Mouse (Mus musculus): ENCODE data around the gene Nmt1. TPM values are rescaled to one million over a fixed set of nuclear protein-coding genes. Genes with fewer than 3 reads are reported as not detected.

Nmt1 gene
- polyA plus RNA-seq, 1 experiment from 2014 or later = 46.9 TPM

Small RNA genes within 50 kb of the gene (microRNA-seq; reads per million reads assigned to microRNA genes)
- gene Mir6931 = not detected

Other genes starting within 250 kb of the Nmt1 start
- gene Gjc1, start 208.5 kb upstream of the Nmt1 start, polyA plus RNA-seq (2016; fragmentation: Nextera tagmentation; extraction: Ambion mirVana) = 69.9 and 72.1 TPM in 2 replicates
- gene Higd1b, start 192.3 kb upstream of the Nmt1 start, polyA plus RNA-seq (2016; fragmentation: Nextera tagmentation; extraction: Ambion mirVana) = not detected in 2 replicates
- 145 and 146 TPM in 2 replicates for gene Eftud2, start 147.2 kb upstream of the Nmt1 start, polyA plus RNA-seq (2016; fragmentation: Nextera tagmentation; extraction: Ambion mirVana)
- 0.42 and 0.71 TPM in 2 replicates for gene Ccdc103, start 147.0 kb upstream of the Nmt1 start, polyA plus RNA-seq (2016; fragmentation: Nextera tagmentation; extraction: Ambion mirVana)
- not detected in 2 replicates for gene Fam187a, start 143.0 kb upstream of the Nmt1 start, polyA plus RNA-seq (2016; fragmentation: Nextera tagmentation; extraction: Ambion mirVana)
- 0.12 and 0.17 TPM in 2 replicates for gene Gfap, start 127.3 kb upstream of the Nmt1 start, polyA plus RNA-seq (2016; fragmentation: Nextera tagmentation; extraction: Ambion mirVana)
- gene Kif18b, start 103.1 kb upstream of the Nmt1 start, polyA plus RNA-seq (2016; fragmentation: Nextera tagmentation; extraction: Ambion mirVana) = 6.4 and 8.6 TPM in 2 replicates
- 0.87 and 1.4 TPM in 2 replicates for gene C1ql1, start 81.5 kb upstream of the Nmt1 start, polyA plus RNA-seq (2016; fragmentation: Nextera tagmentation; extraction: Ambion mirVana)
- 94.1 and 95.2 TPM in 2 replicates for gene Dcakd, start 143 bp downstream of the Nmt1 start, polyA plus RNA-seq (2016; fragmentation: Nextera tagmentation; extraction: Ambion mirVana)
- gene Plcd3, start 73.5 kb downstream of the Nmt1 start, polyA plus RNA-seq (2016; fragmentation: Nextera tagmentation; extraction: Ambion mirVana) = 5.8 and 6.6 TPM in 2 replicates
- 13.5 and 13.8 TPM in 2 replicates for gene Acbd4, start 73.5 kb downstream of the Nmt1 start, polyA plus RNA-seq (2016; fragmentation: Nextera tagmentation; extraction: Ambion mirVana)
- gene Hexim1, start 88.0 kb downstream of the Nmt1 start, polyA plus RNA-seq (2016; fragmentation: Nextera tagmentation; extraction: Ambion mirVana) = 2.8 and 3.0 TPM in 2 replicates
- gene Hexim2, start 104.2 kb downstream of the Nmt1 start, polyA plus RNA-seq (2016; fragmentation: Nextera tagmentation; extraction: Ambion mirVana) = 7.8 and 8.4 TPM in 2 replicates
- gene Fmnl1, start 142.9 kb downstream of the Nmt1 start, polyA plus RNA-seq (2016; fragmentation: Nextera tagmentation; extraction: Ambion mirVana) = 1.1 and 1.7 TPM in 2 replicates
- gene 1700023F06Rik, start 180.4 kb downstream of the Nmt1 start, polyA plus RNA-seq (2016; fragmentation: Nextera tagmentation; extraction: Ambion mirVana) = 0.17 TPM in 1 of 2 replicates, not detected in the other
- not detected in 2 replicates for gene Spata32, start 190.2 kb downstream of the Nmt1 start, polyA plus RNA-seq (2016; fragmentation: Nextera tagmentation; extraction: Ambion mirVana)
- gene Map3k14, start 239.3 kb downstream of the Nmt1 start, polyA plus RNA-seq (2016; fragmentation: Nextera tagmentation; extraction: Ambion mirVana) = 2.0 and 2.6 TPM in 2 replicates

Measured in heart, embryonic 12.5 days (tissue).